Mouse (Mus musculus) liver (tissue): Measurements from ENCODE around the gene Gm26558.
A peak's percentile ranks its signal among the peaks of the same experiment; 100 is the strongest.

Experiments used
- DNase-seq: peaks from one replicate; pipeline ENCODE4 v3.0.0-alpha.2; 2020; ENCODE audit warnings: mixed read lengths

Gm26558 gene

DNA sequence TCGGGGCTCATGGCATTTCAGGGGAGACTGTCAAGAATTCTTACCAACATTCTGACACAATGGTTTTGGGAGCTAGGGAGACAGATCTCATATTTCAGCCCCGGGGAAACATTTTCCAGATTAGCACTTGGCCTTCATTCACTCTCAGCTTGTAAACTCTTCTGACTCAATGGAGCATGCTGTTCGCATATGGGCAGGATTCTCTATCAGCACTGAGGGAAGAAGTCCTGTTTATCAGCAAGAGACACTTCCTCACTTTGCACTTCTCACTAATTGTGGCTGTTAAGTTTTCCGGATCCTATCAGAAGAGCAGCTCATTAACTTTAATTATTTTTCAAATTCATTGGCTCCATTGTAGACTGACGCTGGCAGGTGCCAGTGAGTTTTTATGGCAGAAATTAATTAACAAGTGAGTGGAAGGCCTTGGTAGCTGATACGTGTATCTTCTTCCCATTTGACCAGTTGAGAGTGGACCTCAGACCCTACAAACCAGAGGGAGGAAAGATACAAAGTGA is 16.6 kb downstream of the Gm26558 start:
- no peak for DNase-seq

DNA sequence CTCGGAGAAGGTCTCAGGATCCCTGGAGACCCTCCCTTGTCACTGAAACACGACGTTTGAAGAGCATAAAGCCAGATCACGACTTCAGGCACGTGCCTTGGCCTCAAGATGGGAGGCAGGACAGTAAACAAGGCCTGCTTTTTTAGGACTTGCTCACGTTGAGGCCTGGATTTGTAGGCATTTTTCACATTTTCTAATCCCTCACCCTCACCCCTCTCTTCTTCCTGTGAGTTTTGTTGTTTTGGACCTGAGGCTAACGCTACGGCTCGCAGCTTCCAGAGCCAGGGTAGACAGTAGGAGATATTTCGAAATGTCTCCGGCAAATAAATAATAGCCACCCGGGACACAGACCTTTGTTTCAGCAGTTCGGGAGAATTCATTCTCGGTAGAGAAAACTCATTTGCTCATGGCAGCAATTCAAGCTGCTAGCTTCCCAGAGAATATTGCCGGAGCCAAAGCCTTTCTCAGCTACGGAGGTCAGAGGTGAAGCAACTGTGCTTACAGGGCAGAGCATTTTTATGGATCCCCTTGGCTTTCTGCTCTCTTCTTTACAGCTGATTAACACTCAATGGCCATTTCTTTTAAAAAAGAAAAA is 18.8 kb downstream of the Gm26558 start:
- no peak for DNase-seq

- DNase-seq = no peak
These were observed 20.9 kb downstream of the Gm26558 start for GRCm38 (mm10) chr2:70640968-70641367.

DNA sequence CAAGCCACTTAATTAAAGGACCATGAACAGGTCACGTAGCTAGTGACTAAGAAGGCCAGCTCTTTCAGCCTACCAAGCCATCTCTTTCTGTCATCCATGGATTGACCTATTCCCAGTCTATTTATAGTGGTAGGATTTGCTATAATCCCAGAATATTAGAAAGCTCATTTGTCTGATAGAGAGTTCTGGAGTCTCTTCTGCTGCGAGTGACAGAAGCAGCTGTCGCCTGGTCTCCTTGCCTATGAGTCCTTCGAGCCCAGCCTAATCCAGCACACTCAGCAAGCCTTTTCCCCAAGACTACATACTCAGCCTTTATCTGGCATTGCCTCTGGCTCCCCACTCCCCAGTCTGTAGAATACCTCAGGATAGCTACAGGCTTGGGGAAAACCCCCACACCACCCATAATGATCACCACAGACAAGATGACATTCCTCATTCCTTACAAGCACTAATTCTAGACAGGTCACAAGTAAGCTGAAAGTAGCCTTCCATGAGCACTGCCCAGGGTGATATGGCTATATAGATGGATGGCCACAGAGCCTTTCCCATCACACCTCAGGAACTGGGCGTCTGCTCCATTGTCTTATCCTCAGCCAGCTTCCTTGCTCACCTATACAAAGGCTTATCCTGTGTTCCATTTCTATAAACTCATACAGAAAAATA is 27.7 kb downstream of the Gm26558 start:
- no peak for DNase-seq

GRCm38 (mm10) chr2:70632412-70632811 is 29.5 kb downstream of the Gm26558 start:
- no peak for DNase-seq

DNA sequence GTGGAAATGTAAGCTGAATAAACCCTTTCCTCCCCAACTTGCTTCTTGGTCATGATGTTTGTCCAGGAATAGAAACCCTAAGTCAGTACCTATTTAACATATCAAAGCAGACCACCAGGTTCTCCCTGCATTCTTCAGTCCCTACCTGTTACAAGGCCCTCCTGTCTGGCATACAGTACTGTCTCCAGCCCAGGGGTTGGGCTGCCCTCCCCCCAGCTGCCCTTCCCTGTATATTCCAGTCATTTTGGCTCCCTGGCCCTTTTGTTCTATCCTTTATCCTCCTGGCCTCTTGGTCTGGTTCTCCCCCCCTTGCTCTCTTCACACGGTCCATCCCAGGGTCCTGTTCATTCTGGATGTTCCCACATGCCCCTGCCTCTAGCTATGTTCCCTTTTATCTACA is 30.6 kb downstream of the Gm26558 start:
- no peak for DNase-seq

GRCm38 (mm10) chr2:70629921-70630320 is 32.0 kb downstream of the Gm26558 start:
- no peak for DNase-seq

DNA sequence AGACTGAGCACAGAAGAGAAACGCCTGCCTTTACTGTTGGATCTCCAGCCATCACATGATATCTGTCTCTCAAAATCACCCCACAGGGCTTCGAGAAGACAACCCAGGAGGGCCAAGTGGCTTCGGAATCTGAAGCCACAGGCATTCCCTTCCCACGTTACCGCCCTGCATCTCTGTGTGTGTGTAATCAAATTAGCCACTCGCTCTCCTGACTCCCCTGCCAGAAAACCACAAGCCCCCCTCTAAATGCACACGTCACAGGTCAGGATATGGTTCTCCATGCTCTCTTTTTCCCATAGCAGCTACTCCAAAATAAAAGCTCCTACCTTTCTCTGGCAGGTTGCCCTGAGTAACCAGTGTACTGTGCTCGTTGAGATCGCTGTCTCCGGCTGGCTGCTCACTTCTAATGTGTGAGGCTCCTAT is 32.6 kb downstream of the Gm26558 start:
- DNase-seq = peak; percentile 10

DNA sequence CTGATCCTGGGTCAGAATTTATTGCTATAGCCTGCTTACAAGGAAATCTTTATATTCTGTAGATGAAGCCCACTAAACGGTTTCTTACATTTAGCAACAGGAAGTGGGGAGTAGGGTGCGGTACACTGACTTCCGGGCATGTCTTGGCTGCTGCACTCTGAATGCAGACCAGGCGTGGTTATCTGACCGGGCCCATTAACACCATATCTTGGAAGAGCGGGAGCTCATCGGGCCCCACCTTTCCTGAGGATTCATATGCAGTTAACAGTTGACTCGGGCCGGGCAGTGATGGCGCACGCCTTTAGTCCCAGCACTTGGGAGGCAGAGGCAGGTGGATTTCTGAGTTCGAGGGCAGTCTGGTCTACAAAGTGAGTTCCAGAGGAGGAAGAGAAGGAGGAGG is 33.5 kb downstream of the Gm26558 start:
- peak; percentile 15 for DNase-seq

GRCm38 (mm10) chr2:70625761-70626160 is 36.1 kb downstream of the Gm26558 start:
- no peak for DNase-seq

DNA sequence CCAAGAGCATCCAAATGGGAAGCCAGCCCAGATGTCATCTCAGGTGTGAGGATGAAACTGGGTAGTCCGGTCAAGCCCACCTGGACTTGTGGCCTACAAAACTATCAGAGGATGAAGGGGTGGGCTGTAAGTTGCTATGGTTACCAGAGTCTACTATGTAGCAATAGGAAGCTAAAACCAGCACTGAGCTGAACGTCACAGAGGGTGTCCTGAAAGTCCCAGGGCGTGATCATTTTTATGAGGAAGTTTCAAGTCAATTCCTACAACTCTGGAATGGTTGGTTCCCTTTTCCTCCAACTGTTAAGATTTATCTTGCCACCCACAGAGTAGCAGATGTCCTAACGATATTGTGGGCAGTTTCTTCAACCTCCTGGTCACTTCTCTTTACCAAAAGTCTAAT is 39.7 kb downstream of the Gm26558 start:
- no peak for DNase-seq

DNA sequence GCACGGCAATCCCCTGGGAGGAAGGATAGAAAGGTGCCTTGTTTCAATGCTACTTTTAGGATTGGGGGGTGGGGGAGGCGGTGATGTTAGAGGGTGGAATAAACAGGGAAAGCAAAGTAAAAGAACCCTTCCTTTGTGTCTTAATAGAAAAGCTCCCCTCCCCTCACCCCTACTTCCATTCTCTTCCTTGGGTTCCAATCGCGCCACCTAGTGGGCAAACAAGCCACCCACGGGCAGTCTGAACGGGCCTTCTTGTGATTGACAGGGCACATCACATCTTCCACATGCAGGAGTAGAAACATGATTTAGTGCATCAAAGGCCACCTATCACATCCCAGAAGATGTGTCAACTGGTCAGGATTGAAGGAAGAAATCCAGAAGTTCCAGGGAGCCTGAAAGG is 41.7 kb downstream of the Gm26558 start:
- DNase-seq = peak; percentile 54

DNA sequence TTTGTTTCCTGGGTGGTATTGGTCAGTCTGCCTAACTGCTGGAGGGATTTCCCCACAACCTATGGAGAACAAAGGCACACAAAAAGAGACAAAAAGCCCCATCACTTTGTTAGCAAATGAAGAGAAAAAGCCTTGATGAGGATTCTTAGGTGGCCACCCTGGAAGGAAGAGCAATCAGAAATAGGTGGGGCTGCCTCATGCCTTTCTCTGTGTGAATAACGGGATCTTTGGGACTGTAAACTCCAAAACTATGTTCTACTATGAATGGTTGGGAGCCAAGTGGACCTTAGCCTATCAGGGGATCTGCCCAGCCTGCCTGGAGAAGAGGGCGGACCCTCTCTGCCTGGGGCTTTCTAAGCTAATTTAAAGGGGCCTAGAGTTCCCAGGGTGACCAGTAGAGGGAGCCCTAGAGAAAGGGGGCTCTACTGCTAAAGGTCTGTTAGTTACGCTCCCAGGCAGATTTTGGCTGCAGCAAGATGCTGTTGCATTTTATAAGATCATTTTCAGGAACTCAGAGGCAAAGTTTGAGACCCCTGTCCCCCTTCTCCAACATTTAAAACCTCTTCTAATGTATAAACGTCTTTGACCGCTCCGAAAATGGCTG is 42.6 kb downstream of the Gm26558 start:
- DNase-seq = peak; percentile 9

GRCm38 (mm10) chr2:70616617-70617016 is 45.3 kb downstream of the Gm26558 start:
- no peak for DNase-seq

DNA sequence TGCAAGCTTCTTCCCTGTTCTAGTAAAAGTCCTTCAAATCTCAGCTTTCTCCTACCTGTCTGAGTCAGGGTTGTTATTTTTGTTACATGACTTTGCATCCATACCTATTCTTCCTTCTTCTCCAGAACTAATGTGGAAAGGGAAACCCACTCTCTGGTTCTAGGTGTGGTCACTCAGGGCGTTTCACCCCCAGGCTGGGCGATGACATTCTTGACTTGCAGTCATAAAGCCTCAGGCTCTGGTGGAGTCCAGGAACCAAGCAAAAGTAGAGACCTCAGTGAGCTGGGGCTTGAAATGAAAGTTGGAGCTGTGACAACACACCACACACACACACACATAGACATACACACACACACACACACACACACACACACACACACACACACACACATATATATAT is 45.8 kb downstream of the Gm26558 start:
- no peak for DNase-seq

GRCm38 (mm10) chr2:70614745-70615351 is 47.1 kb downstream of the Gm26558 start:
- DNase-seq = no peak
